Mouse (Mus musculus): ENCODE measurements around the gene Abhd17a. TPM values are rescaled to one million over a fixed set of nuclear protein-coding genes. Genes with fewer than 3 reads are reported as not detected.
"Not testable (repeated sequence)": the region's sequence is repeated elsewhere in the genome, so short reads cannot be mapped to it uniquely, and the experiment has no call there.

Gene Abhd17a
- total RNA-seq, 1 experiment: 67.9 TPM

- H3K36me3 ChIP-seq (ENCODE audit: control insufficient read depth, insufficient read depth, low read length, poor library complexity, severe bottlenecking): peaks cover 35% of the 10 kb centered on the region
Observed at GRCm38 (mm10) chr10:80606737-80607350, 16.7 kb upstream of the Abhd17a start.

GRCm38 (mm10) chr10:80606306-80606705, 16.2 kb upstream of the Abhd17a start:
- H3K9ac ChIP-seq (ENCODE audit: insufficient read depth, low read depth, low read length, poor library complexity, severe bottlenecking): peak overlapping the region; percentile 68
- DNase-seq (ENCODE audit: low read depth, low spot score): no peak
- peak overlapping the region; percentile 60 to 61; a peak in 3 of 4 replicates for H3K4me3 ChIP-seq (ENCODE audit: insufficient read depth in 1 of 2, low read depth in 1 of 2, low read length in 2 of 2, poor library complexity in 1 of 2, severe bottlenecking in 1 of 2)
- peaks cover 32% of the 10 kb centered on the region for H3K36me3 ChIP-seq (ENCODE audit: control insufficient read depth, insufficient read depth, low read length, poor library complexity, severe bottlenecking)
- in situ Hi-C loops (cut with MboI; ENCODE audit: low sequenced_read_pairs in 2 of 2, unreplicated experiment in 2 of 2): no loop called here
- TF ChIP-seq MAFK (IDR thresholded peaks at IDR 0.05; ENCODE audit: insufficient read depth, low read depth, low read length) (no peak), CHD2 (IDR thresholded peaks at IDR 0.05; ENCODE audit: low read depth, low read length) (no peak), HCFC1 (IDR thresholded peaks at IDR 0.05; ENCODE audit: borderline replicate concordance, insufficient read depth, low read length) (no peak), ZNF384 (IDR thresholded peaks at IDR 0.05; ENCODE audit: low read depth, low read length) (no peak), ZC3H11A (IDR thresholded peaks at IDR 0.05; ENCODE audit: borderline replicate concordance, low read depth, low read length) (no peak)
- no peaks in the 10 kb centered on the region for H3K9me3 ChIP-seq (ENCODE audit: control insufficient read depth, insufficient read depth, low read depth, low read length)
- no peak overlapping the region; the same call in 1 of the 2 replicates for H3K27ac ChIP-seq (ENCODE audit: insufficient read depth, low read depth, low read length, poor library complexity, severe bottlenecking)
- H3K4me1 ChIP-seq (ENCODE audit: control insufficient read depth in 2 of 2, insufficient read depth in 2 of 2, low read length in 2 of 2, poor library complexity in 1 of 2): peaks cover 0 to 21% of the 10 kb centered on the region in 2 experiments; a peak in 1 of 4 replicates

More at GRCm38 (mm10) chr10:80606737-80607350, 16.7 kb upstream of the Abhd17a start:
- in situ Hi-C loops (cut with MboI; ENCODE audit: low sequenced_read_pairs in 2 of 2, unreplicated experiment in 2 of 2): no loop called here
- no peaks in the 10 kb centered on the region for H3K9me3 ChIP-seq (ENCODE audit: control insufficient read depth, insufficient read depth, low read depth, low read length)
- peaks cover 0 to 21% of the 10 kb centered on the region in 2 experiments; a peak in 1 of 4 replicates for H3K4me1 ChIP-seq (ENCODE audit: control insufficient read depth in 2 of 2, insufficient read depth in 2 of 2, low read length in 2 of 2, poor library complexity in 1 of 2)
- no peak overlapping the region; the same call in 1 of the 2 replicates for H3K27ac ChIP-seq (ENCODE audit: insufficient read depth, low read depth, low read length, poor library complexity, severe bottlenecking)
- peak overlapping the region; percentile 68 for H3K9ac ChIP-seq (ENCODE audit: insufficient read depth, low read depth, low read length, poor library complexity, severe bottlenecking)
- H3K4me3 ChIP-seq (ENCODE audit: insufficient read depth in 1 of 2, low read depth in 1 of 2, low read length in 2 of 2, poor library complexity in 1 of 2, severe bottlenecking in 1 of 2): peak overlapping the region; percentile 60 to 61; a peak in 3 of 4 replicates
- no peak for TF ChIP-seq HCFC1 (IDR thresholded peaks at IDR 0.05; ENCODE audit: borderline replicate concordance, insufficient read depth, low read length)
- TF ChIP-seq ZC3H11A (IDR thresholded peaks at IDR 0.05; ENCODE audit: borderline replicate concordance, low read depth, low read length): no peak
- no peak for TF ChIP-seq ZNF384 (IDR thresholded peaks at IDR 0.05; ENCODE audit: low read depth, low read length)
- TF ChIP-seq CHD2 (IDR thresholded peaks at IDR 0.05; ENCODE audit: low read depth, low read length): no peak
- no peak for TF ChIP-seq MAFK (IDR thresholded peaks at IDR 0.05; ENCODE audit: insufficient read depth, low read depth, low read length)
- DNase-seq (ENCODE audit: low read depth, low spot score): no peak

DNA sequence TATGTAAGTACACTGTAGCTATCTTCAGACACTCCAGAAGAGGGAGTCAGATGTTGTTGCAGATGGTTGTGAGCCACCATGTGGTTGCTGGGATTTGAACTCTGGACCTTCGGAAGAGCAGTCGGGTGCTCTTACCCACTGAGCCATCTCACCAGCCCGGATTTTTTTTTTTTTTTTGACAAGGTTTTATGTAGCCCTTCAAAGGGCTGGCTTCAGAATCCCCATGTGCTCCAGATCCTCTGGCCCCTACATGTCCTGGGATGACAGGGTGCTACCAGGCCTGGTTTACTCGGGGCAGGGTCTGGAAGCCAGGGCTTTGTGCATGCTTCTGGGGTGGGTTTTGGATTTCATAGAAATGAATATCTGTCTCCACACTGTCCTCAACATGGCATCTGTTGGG, 15.6 kb upstream of the Abhd17a start, which contains the start of gene Gm49322:
Gene Gm49322 (plus strand): TSS at position 301 of the 400 bp plus-strand sequence.
- H3K27ac ChIP-seq (ENCODE audit: insufficient read depth, low read depth, low read length, poor library complexity, severe bottlenecking); in situ Hi-C loops (cut with MboI; ENCODE audit: low sequenced_read_pairs in 2 of 2, unreplicated experiment in 2 of 2); H3K9me3 ChIP-seq (ENCODE audit: control insufficient read depth, insufficient read depth, low read depth, low read length); DNase-seq (ENCODE audit: low read depth, low spot score): not testable (repeated sequence)
- Histone ChIP-seq H3K4me3 (ENCODE audit: insufficient read depth in 1 of 2, low read depth in 1 of 2, low read length in 2 of 2, poor library complexity in 1 of 2, severe bottlenecking in 1 of 2) (peak within 1 kb of the TSS; percentile 60 to 61; a peak in 3 of 4 replicates), H3K36me3 (ENCODE audit: control insufficient read depth, insufficient read depth, low read length, poor library complexity, severe bottlenecking) (peaks cover 31% of the 10 kb centered on the region), H3K9ac (ENCODE audit: insufficient read depth, low read depth, low read length, poor library complexity, severe bottlenecking) (peak within 1 kb of the TSS; percentile 68), H3K4me1 (ENCODE audit: control insufficient read depth in 2 of 2, insufficient read depth in 2 of 2, low read length in 2 of 2, poor library complexity in 1 of 2) (peaks cover 0 to 21% of the 10 kb centered on the region in 2 experiments; a peak in 1 of 4 replicates)

DNA sequence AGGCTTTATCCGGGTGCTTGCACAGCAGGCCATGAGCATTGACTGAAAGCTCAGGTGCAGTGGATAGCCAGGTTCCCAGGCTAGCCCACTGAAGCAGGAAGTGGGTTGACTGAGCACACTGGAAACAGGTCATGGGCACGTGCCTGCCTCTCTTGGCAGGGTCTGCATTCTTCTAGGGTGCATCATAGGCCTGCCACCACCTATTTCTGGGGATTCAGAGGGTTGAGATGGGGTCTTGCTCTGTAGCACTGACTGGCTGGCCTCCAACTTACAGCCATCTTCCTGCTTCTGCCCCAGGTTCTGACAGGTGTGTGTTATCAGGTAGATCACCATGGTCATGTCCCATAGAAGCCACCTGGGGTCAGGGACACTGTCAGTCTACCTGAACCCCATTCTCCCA, 14.8 kb upstream of the Abhd17a start:
- H3K9ac ChIP-seq (ENCODE audit: insufficient read depth, low read depth, low read length, poor library complexity, severe bottlenecking): no peak overlapping the region
- in situ Hi-C loops (cut with MboI; ENCODE audit: low sequenced_read_pairs in 2 of 2, unreplicated experiment in 2 of 2): no loop called here
- peaks cover 31% of the 10 kb centered on the region for H3K36me3 ChIP-seq (ENCODE audit: control insufficient read depth, insufficient read depth, low read length, poor library complexity, severe bottlenecking)
- no peaks in the 10 kb centered on the region for H3K9me3 ChIP-seq (ENCODE audit: control insufficient read depth, insufficient read depth, low read depth, low read length)
- H3K27ac ChIP-seq (ENCODE audit: insufficient read depth, low read depth, low read length, poor library complexity, severe bottlenecking): no peak overlapping the region
- H3K4me3 ChIP-seq (ENCODE audit: insufficient read depth in 1 of 2, low read depth in 1 of 2, low read length in 2 of 2, poor library complexity in 1 of 2, severe bottlenecking in 1 of 2): no peak overlapping the region
- TF ChIP-seq CHD2 (IDR thresholded peaks at IDR 0.05; ENCODE audit: low read depth, low read length): no peak
- TF ChIP-seq ZC3H11A (IDR thresholded peaks at IDR 0.05; ENCODE audit: borderline replicate concordance, low read depth, low read length): no peak
- TF ChIP-seq MAFK (IDR thresholded peaks at IDR 0.05; ENCODE audit: insufficient read depth, low read depth, low read length): no peak
- no peak for TF ChIP-seq ZNF384 (IDR thresholded peaks at IDR 0.05; ENCODE audit: low read depth, low read length)
- TF ChIP-seq HCFC1 (IDR thresholded peaks at IDR 0.05; ENCODE audit: borderline replicate concordance, insufficient read depth, low read length): no peak
- no peak for DNase-seq (ENCODE audit: low read depth, low spot score)
- H3K4me1 ChIP-seq (ENCODE audit: control insufficient read depth in 2 of 2, insufficient read depth in 2 of 2, low read length in 2 of 2, poor library complexity in 1 of 2): peaks cover 0 to 21% of the 10 kb centered on the region in 2 experiments; a peak in 1 of 4 replicates

Measured in ES-E14 (cell line).